10 mouse cellular contexts compared by ENCODE assay signal in genomic region chr17:11385246-11385645, GRCm38 (mm10).
A peak's percentile ranks its signal among the peaks of the same experiment; 100 is the strongest.
DNase-seq lines count a peak whose midpoint lies in the region; ATAC-seq and TF ChIP-seq lines count a peak whose summit lies in the region.
"Had no signal": no experiment of that assay in that cellular context is flagged by ENCODE, and none has a peak within 500 bp of the region (broad histone marks: within the 10 kb centered on the region; RNA-seq: fewer than 3 reads in every experiment).

No protein-coding gene starts in this region.

- H3K36me3 ChIP-seq in forebrain, postnatal 0 days (ENCODE audit: insufficient read depth) = no peaks in the 10 kb centered on the region
- H3K36me3 ChIP-seq in forebrain, embryonic 16.5 days (ENCODE audit: control insufficient read depth, insufficient read depth) = no peaks in the 10 kb centered on the region

- no peak overlapping the region for H3K4me2 ChIP-seq in forebrain, postnatal 0 days (ENCODE audit: low read depth)
- no peak overlapping the region for H3K4me2 ChIP-seq in forebrain, embryonic 16.5 days (ENCODE audit: low read length)

- no peak overlapping the region for H3K9ac ChIP-seq in forebrain, postnatal 0 days
- H3K9ac ChIP-seq in forebrain, embryonic 16.5 days (replicated peaks; ENCODE audit: low read depth, low read length) = no peak overlapping the region

- no peaks in the 10 kb centered on the region for H3K9me3 ChIP-seq in forebrain, postnatal 0 days (ENCODE audit: low read length)
- H3K9me3 ChIP-seq in forebrain, embryonic 16.5 days (ENCODE audit: control insufficient read depth, low read length) = no peaks in the 10 kb centered on the region

- no peak for DNase-seq in forebrain, postnatal 0 days
- DNase-seq in cerebellum, postnatal 14 days = peak; percentile 41 to 55
- DNase-seq in layer of hippocampus, postnatal 14 days (ENCODE audit: low spot score in 2 of 2) = peak; percentile 35 to 68
- DNase-seq in right cerebral cortex, postnatal 14 days = peak; percentile 42
- DNase-seq in thymus, postnatal 36 days = no peak
- DNase-seq in thymus, adult 18-20 months = no peak
- no peak for DNase-seq in urinary bladder, postnatal 14 days (ENCODE audit: low spot score)
- DNase-seq: kidney, adult 18-20 months; spleen, adult 18-20 months had no signal

- no peak overlapping the region for H3K27ac ChIP-seq in forebrain, postnatal 0 days (ENCODE audit: low read depth, low read length)
- H3K27ac ChIP-seq in forebrain, embryonic 16.5 days (ENCODE audit: low read length) = no peak overlapping the region

- H3K4me1 ChIP-seq in forebrain, postnatal 0 days (ENCODE audit: insufficient read depth) = no peaks in the 10 kb centered on the region
- H3K4me1 ChIP-seq in forebrain, embryonic 16.5 days (replicated peaks; ENCODE audit: control insufficient read depth, insufficient read depth, low read length) = no peaks in the 10 kb centered on the region

- no peaks in the 10 kb centered on the region for H3K27me3 ChIP-seq in forebrain, postnatal 0 days (ENCODE audit: insufficient read depth, low read length)
- H3K27me3 ChIP-seq in forebrain, embryonic 16.5 days (replicated peaks; ENCODE audit: control insufficient read depth, insufficient read depth, low read length) = no peaks in the 10 kb centered on the region

- TF ChIP-seq CTCF in forebrain, postnatal 0 days (IDR thresholded peaks at IDR 0.05; ENCODE audit: low read depth) = no peak

- peak; percentile 16; the same call in 1 of the 2 replicates for ATAC-seq in forebrain, postnatal 0 days
- no peak for ATAC-seq in forebrain, embryonic 16.5 days

- no peak overlapping the region for H3K4me3 ChIP-seq in forebrain, postnatal 0 days (ENCODE audit: low read depth, low read length)
- no peak overlapping the region for H3K4me3 ChIP-seq in forebrain, embryonic 16.5 days (replicated peaks; ENCODE audit: low read length)

- 80% methylated on average over 4 of the region's 4 CpGs for WGBS in forebrain, postnatal 0 days
- WGBS in forebrain, embryonic 16.5 days = 86% methylated on average over 4 of the region's 4 CpGs

Comparison
In these comparisons a context has a peak if more than half of its experiments do, and no peak if none do; other contexts are left out.
1. DNase-seq: peak in cerebellum, postnatal 14 days (2 of 2), layer of hippocampus, postnatal 14 days (2 of 2) and right cerebral cortex, postnatal 14 days (single experiment); none in forebrain, postnatal 0 days (single experiment), thymus, postnatal 36 days (0 of 2), thymus, adult 18-20 months (0 of 2) and urinary bladder, postnatal 14 days (single experiment).